Mouse (Mus musculus) C2C12 (cell line): ENCODE measurements around the gene Acpp. TPM values are rescaled to one million over a fixed set of nuclear protein-coding genes. Genes with fewer than 3 reads are reported as not detected.

Experiments
- H3K27me3 ChIP-seq: one replicate; pipeline ENCODE4 v1.6.1; 2011; ENCODE audit not compliant: control insufficient read depth, insufficient read depth, insufficient read length
- H3K36me3 ChIP-seq: one replicate; pipeline ENCODE4 v1.6.1; 2011; ENCODE audit not compliant: control insufficient read depth, insufficient read depth
- H3K4me3 ChIP-seq: one replicate; pipeline ENCODE4 v1.5.1; 2011; ENCODE audit warnings: mild to moderate bottlenecking, control low read depth; ENCODE audit not compliant: poor library complexity, insufficient read depth, severe bottlenecking
- H3K79me2 ChIP-seq: one replicate; pipeline ENCODE4 v1.6.1; 2011; ENCODE audit not compliant: control insufficient read depth, insufficient read depth
- H3K79me3 ChIP-seq: one replicate; pipeline ENCODE4 v1.6.1; 2011; ENCODE audit warnings: low read depth, control low read depth
- H3ac ChIP-seq: one replicate; pipeline ENCODE3; 2011; ENCODE audit warnings: low read depth; ENCODE audit not compliant: control insufficient read depth, insufficient read length
- CEBPB ChIP-seq: IDR thresholded peaks from one replicate; pipeline ENCODE4 v1.6.1; 2011; ENCODE audit warnings: low read depth, mild to moderate bottlenecking, control low read depth, moderate library complexity
- CTCF ChIP-seq: IDR thresholded peaks from one replicate; pipeline ENCODE4 v1.5.1; 2011; ENCODE audit not compliant: control insufficient read depth, insufficient read depth, insufficient read length
- FOSL1 ChIP-seq: IDR thresholded peaks from one replicate; pipeline ENCODE4 v1.8.0; 2011; ENCODE audit warnings: mild to moderate bottlenecking, low read length; ENCODE audit not compliant: poor library complexity, insufficient read depth, severe bottlenecking
- MAX ChIP-seq: IDR thresholded peaks from one replicate; pipeline ENCODE4 v1.6.1; 2011; ENCODE audit warnings: mild to moderate bottlenecking, control low read depth
- MYOD1 ChIP-seq: IDR thresholded peaks from one replicate; pipeline ENCODE4 v1.6.1; 2011; ENCODE audit warnings: low read depth; ENCODE audit not compliant: control insufficient read depth, insufficient read length
- MYOG ChIP-seq: IDR thresholded peaks from one replicate; pipeline ENCODE4 v1.6.1; 2011; ENCODE audit not compliant: control insufficient read depth, insufficient read length; ENCODE audit errors: extremely low read depth
- USF1 ChIP-seq: IDR thresholded peaks from one replicate; pipeline ENCODE4 v1.6.1; 2011; ENCODE audit warnings: low read depth, mild to moderate bottlenecking, control low read depth, moderate library complexity
- polyA plus RNA-seq: library from polyadenylated mRNA; unstranded; fragments of >200 nt; fragmentation: generic; extraction: Trizol; gene quantifications from one replicate; pipeline ENCODE4 v1.2.1, GENCODE M21; 2012; ENCODE audit warnings: missing spikeins

The Acpp gene
- polyA plus RNA-seq, 1 experiment = 0.04 TPM

DNA sequence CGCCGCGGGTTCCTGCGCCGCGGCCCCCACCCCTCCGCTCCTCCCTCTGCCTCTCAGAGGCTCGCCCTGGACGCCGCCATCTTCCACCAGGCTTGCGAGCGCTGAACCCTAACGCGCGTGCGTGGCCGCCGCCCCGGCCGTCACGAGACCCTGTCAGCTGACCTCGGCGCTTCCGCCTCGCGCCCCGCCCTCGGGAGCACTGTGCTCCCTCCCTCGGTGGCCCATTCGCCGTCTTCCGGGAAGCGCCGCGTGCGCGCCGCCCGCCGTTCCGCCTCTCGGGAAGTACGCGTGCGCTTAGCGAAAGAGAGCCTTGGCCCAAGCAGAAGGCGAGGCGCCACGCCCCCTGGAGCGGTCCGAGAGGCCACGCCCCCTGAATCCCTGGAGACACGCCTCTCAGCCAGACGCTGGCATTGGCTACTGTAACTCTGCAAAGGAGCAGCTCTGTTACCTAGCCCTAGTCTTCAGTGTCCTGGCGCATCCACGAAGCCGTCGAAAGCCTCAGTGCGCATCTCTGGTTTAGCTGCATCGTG is 74.7 kb downstream of the Acpp start, which contains the start of gene Dnajc13:
TSS of gene Dnajc13 (minus strand) at position 108 of the 530 bp plus-strand sequence.
- H3K79me3 ChIP-seq = peaks cover 42% of the 10 kb centered on the region
- no peaks in the 10 kb centered on the region for H3K27me3 ChIP-seq
- H3K4me3 ChIP-seq = peak within 1 kb of the TSS; percentile 76
- H3K36me3 ChIP-seq = peaks cover 3% of the 10 kb centered on the region
- H3ac ChIP-seq = peak within 1 kb of the TSS; percentile 91
- peak; percentile 73 for TF ChIP-seq MAX
- peak; percentile 93 for TF ChIP-seq USF1
- TF ChIP-seq MYOD1 = no peak
- peaks cover 47% of the 10 kb centered on the region for H3K79me2 ChIP-seq

DNA sequence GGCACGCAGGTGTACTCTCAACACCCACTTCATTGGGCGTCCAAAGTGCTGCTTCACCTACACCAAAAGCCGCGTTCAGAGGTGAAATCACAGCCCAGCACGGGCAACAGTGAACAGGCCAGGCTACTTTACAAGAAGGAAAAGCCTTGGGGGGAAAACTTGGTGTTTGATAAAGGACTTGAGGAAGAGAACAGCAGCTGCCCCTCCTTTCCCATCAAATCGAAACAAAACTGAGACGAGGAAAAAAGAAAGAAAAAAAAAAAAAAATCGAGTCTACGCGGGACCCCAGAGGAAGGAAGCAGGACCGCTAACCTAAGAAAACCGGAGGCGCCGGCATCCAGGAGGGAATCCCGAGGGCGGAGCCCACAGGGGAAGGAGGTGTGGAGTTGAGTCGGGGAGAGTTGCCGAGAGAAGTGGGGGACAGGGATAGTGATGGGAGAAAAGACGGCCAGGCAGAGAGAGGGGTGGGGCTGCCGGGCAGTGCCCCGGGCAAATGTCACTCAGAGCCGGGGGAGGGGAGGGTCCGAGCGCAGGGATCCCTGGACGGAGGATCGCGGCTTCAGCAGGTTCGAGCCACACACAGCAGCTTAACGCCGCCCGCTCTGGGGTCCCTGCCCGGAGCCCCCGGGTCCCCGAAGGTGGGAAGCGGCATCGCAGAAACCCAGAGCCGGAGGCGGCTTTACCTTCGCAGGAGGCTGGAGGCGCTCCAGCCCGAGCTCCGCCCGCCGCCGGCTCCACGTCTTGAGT is 75.4 kb downstream of the Acpp start:
- TF ChIP-seq FOSL1 (no peak), MAX (no peak), MYOD1 (no peak), USF1 (no peak), MYOG (no peak), CEBPB (no peak), CTCF (no peak)
- Histone ChIP-seq H3K79me2 (peaks cover 54% of the 10 kb centered on the region), H3ac (peak overlapping the region; percentile 91), H3K36me3 (peaks cover 3% of the 10 kb centered on the region), H3K4me3 (peak overlapping the region; percentile 76), H3K79me3 (peaks cover 49% of the 10 kb centered on the region), H3K27me3 (no peaks in the 10 kb centered on the region)

DNA sequence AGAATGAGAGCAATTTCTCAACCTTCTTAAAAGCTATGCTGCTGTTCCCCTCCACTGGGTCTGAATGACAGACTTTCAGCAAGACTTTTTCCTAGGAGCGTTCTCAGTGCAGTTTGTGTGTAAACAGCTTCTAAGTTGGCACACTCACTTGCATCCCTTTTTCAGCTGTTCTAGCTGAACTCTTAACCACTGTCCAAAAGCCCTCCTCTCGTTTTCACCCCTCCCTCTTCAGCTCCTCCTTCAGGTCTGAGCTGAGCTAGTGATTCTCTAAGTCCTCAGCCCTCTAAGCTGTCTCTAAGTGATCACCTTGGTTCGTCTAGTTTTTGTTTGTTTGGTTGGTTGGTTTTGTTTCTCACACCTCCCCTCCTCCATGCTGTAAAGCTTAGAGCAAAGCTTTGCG is 77.2 kb downstream of the Acpp start:
- H3K79me3 ChIP-seq = peaks cover 66% of the 10 kb centered on the region
- no peak for TF ChIP-seq USF1
- no peak for TF ChIP-seq FOSL1
- TF ChIP-seq MYOD1 = no peak
- TF ChIP-seq MYOG = no peak
- TF ChIP-seq CEBPB = no peak
- TF ChIP-seq CTCF = no peak
- TF ChIP-seq MAX = no peak
- H3K36me3 ChIP-seq = peaks cover 3% of the 10 kb centered on the region
- H3ac ChIP-seq = no peak overlapping the region
- no peaks in the 10 kb centered on the region for H3K27me3 ChIP-seq
- H3K79me2 ChIP-seq = peaks cover 73% of the 10 kb centered on the region
- H3K4me3 ChIP-seq = no peak overlapping the region

DNA sequence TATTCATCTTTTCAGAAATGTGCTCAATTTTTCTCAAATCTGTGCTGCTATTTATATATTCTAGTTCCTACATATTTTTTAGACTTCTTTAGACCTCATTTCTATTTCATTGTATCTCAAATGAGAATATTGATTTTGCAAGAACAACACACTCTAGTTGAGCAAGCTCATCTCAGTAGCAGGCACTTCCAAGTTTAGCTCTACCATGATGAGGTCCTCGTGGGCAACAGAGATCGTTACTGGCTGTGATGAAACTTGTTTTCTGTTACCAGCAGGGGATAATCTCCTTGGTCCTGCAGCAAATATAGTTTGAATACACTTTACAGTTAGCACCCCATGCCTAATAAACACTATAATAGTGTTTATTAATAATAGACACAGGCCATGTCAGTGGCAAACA is 81.5 kb downstream of the Acpp start:
- H3K36me3 ChIP-seq = peaks cover 3% of the 10 kb centered on the region
- TF ChIP-seq CTCF (no peak), MYOG (no peak), CEBPB (no peak)
- H3K4me3 ChIP-seq = no peak overlapping the region
- H3ac ChIP-seq = no peak overlapping the region
- peaks cover 100% of the 10 kb centered on the region for H3K79me2 ChIP-seq
- H3K27me3 ChIP-seq = no peaks in the 10 kb centered on the region
- H3K79me3 ChIP-seq = peaks cover 91% of the 10 kb centered on the region

DNA sequence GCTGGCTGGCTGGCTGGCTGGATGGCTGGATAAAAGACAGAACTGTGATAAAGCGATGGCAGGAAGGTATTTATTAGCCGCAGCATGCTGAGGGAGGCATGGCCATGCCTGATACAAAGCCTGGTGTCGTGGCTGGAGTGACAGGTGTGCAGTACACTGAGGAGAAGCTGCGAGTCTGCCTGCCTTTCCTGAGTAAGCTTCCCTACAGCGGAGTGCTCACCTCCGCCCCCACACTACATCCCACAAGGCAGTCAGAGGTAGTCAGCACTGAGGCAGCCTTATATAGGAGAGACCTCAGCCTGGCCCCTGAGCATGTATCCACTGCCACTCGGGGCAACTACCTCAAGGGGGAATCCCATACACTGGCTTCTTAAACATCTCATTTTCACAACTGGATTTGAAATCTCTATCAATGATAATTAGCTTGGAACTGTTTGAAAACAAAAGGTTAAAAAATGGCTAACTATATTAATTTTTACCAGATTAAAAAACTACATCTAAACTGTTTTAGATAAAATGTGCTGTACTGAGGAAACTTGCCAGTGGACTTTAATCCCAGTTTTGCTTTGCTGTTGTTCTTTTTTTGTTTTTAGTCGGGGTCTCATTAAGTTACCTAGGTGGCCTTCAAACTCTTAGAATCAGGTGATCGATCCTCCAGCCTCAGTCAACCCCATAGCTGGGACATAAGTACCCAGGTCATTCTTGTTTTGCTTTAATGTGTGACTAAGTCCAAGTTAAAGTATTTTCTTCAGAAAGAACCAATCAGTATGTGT is 83.0 kb downstream of the Acpp start:
- TF ChIP-seq FOSL1 (no peak), MAX (no peak), CTCF (no peak), USF1 (no peak), CEBPB (no peak), MYOG (no peak), MYOD1 (no peak)
- no peak overlapping the region for H3ac ChIP-seq
- H3K4me3 ChIP-seq = no peak overlapping the region
- no peaks in the 10 kb centered on the region for H3K27me3 ChIP-seq
- H3K36me3 ChIP-seq = peaks cover 3% of the 10 kb centered on the region
- peaks cover 100% of the 10 kb centered on the region for H3K79me2 ChIP-seq
- H3K79me3 ChIP-seq = peaks cover 91% of the 10 kb centered on the region
